In genomic region chr9:55067260-55067964, GRCm38 (mm10) we compare ENCODE assay signal across 10 mouse cellular contexts. TPM values are rescaled to one million over a fixed set of nuclear protein-coding genes. Genes with fewer than 3 reads are reported as not detected.
DNase-seq lines count a peak whose midpoint lies in the region; ATAC-seq and TF ChIP-seq lines count a peak whose summit lies in the region.
"Had no signal": no experiment of that assay in that cellular context is flagged by ENCODE, and none has a peak within 500 bp of the region (broad histone marks: within the 10 kb centered on the region; RNA-seq: fewer than 3 reads in every experiment).

No protein-coding gene starts in this region.

- no peak overlapping the region for H3K9ac ChIP-seq in forebrain, embryonic 11.5 days (ENCODE audit: low read length)
- H3K9ac ChIP-seq: embryonic facial prominence, embryonic 13.5 days had no signal

- ATAC-seq in forebrain, embryonic 11.5 days (replicated peaks; ENCODE audit: low FRiP score) = peak; percentile 55
- no peak for ATAC-seq in megakaryocyte-erythroid progenitor cell, adult 5-6 weeks (replicated peaks; ENCODE audit: low FRiP score, low TSS enrichment, poor library complexity, severe bottlenecking)

- no peaks in the 10 kb centered on the region for H3K36me3 ChIP-seq in forebrain, embryonic 11.5 days (ENCODE audit: control insufficient read depth, insufficient read depth, low read length)
- H3K36me3 ChIP-seq: embryonic facial prominence, embryonic 13.5 days had no signal

- peak; percentile 40 to 51 for DNase-seq in right cerebral cortex, postnatal 10 days (ENCODE audit: low spot score in 2 of 2)
- DNase-seq in right cerebral cortex, postnatal 25 days = no peak
- peak; percentile 76 for DNase-seq in forebrain, embryonic 11.5 days (ENCODE audit: low spot score)
- DNase-seq in layer of hippocampus, postnatal 14 days (ENCODE audit: low spot score in 2 of 2) = peak; percentile 8 to 58
- DNase-seq in retina, postnatal 7 days (ENCODE audit: low read depth, low spot score) = peak; percentile 84
- DNase-seq in kidney, adult 18-20 months = no peak
- DNase-seq in left cerebral cortex, adult 2 months (ENCODE audit: extremely low spot score in 1 of 2, low spot score in 2 of 2) = no peak

- TF ChIP-seq CTCF in left cerebral cortex, adult 2 months (IDR thresholded peaks at IDR 0.05) = no peak

- H3K9me3 ChIP-seq in forebrain, embryonic 11.5 days (ENCODE audit: control insufficient read depth, low read length) = no peaks in the 10 kb centered on the region
- H3K9me3 ChIP-seq: embryonic facial prominence, embryonic 13.5 days had no signal

- 10% methylated on average over 8 of the region's 8 CpGs for WGBS in forebrain, embryonic 11.5 days

- no peaks in the 10 kb centered on the region for H3K27me3 ChIP-seq in forebrain, embryonic 11.5 days (ENCODE audit: control insufficient read depth, insufficient read depth, low read length)
- H3K27me3 ChIP-seq: embryonic facial prominence, embryonic 13.5 days had no signal

- no peak overlapping the region for H3K4me3 ChIP-seq in forebrain, embryonic 11.5 days (ENCODE audit: low read depth, low read length)
- no peak overlapping the region for H3K4me3 ChIP-seq in left cerebral cortex, adult 2 months
- H3K4me3 ChIP-seq: embryonic facial prominence, embryonic 13.5 days had no signal

- 0 out of 2 replicates have a peak, but pooled peaks cover 4% of the 10 kb centered on the region for H3K4me1 ChIP-seq in forebrain, embryonic 11.5 days (replicated peaks; ENCODE audit: control insufficient read depth, insufficient read depth, low read length)

- intact Hi-C loops in left cerebral cortex, adult 2 months (cut with DNase I) = no loop called here

- H3K4me2 ChIP-seq in forebrain, embryonic 11.5 days (ENCODE audit: low read depth, low read length, severe bottlenecking) = no peak overlapping the region; the same call in 1 of the 2 replicates
- H3K4me2 ChIP-seq: embryonic facial prominence, embryonic 13.5 days had no signal

- H3K27ac ChIP-seq in forebrain, embryonic 11.5 days (ENCODE audit: low read depth, low read length) = peak overlapping the region; percentile 46; the same call in 1 of the 2 replicates
- H3K27ac ChIP-seq in left cerebral cortex, adult 2 months = no peak overlapping the region
- H3K27ac ChIP-seq: embryonic facial prominence, embryonic 13.5 days had no signal

RNA-seq across cellular contexts. Expression of gene Chrnb4, which starts 18.8 kb away (rescaled TPM):
- 2.4 and 2.5 TPM in 2 replicates for polyA plus RNA-seq in forebrain, embryonic 11.5 days (2014; fragmentation: Nextera tagmentation; extraction: Ambion mirVana)
- total RNA-seq in layer of hippocampus, postnatal 14 days (2021) = under 1 TPM in 1 of 2 experiments, not detected in 1; 0.28 TPM
- total RNA-seq in megakaryocyte-erythroid progenitor cell, adult 5-6 weeks (2014; fragmentation: Nextera tagmentation) = not detected in 2 replicates
- total RNA-seq in megakaryocyte-erythroid progenitor cell, adult 5-6 weeks (2017) = not detected in 2 replicates
- total RNA-seq in left cerebral cortex, adult 2 months (2021) = not detected
- total RNA-seq: MEL had no signal

RNA-seq across cellular contexts. Expression of gene Chrna3, which starts 41.0 kb away (rescaled TPM):
- polyA plus RNA-seq in forebrain, embryonic 11.5 days (2014; fragmentation: Nextera tagmentation; extraction: Ambion mirVana) = 9.6 and 9.8 TPM in 2 replicates
- total RNA-seq in layer of hippocampus, postnatal 14 days (2021) = 1 to 10 TPM in 1 of 2 experiments, under 1 TPM in 1; 0.71 to 1.2 TPM
- total RNA-seq in megakaryocyte-erythroid progenitor cell, adult 5-6 weeks (2014; fragmentation: Nextera tagmentation) = not detected in 2 replicates
- not detected in 2 replicates for total RNA-seq in megakaryocyte-erythroid progenitor cell, adult 5-6 weeks (2017)
- total RNA-seq in left cerebral cortex, adult 2 months (2021) = under 1 TPM; 0.61 to 0.95 TPM
- total RNA-seq: MEL had no signal

Comparison
In these comparisons a context has a peak if more than half of its experiments do, and no peak if none do; other contexts are left out.
1. DNase-seq: peak in right cerebral cortex, postnatal 10 days (2 of 2), forebrain, embryonic 11.5 days (single experiment), layer of hippocampus, postnatal 14 days (2 of 2) and retina, postnatal 7 days (single experiment); none in right cerebral cortex, postnatal 25 days (single experiment), kidney, adult 18-20 months (single experiment) and left cerebral cortex, adult 2 months (0 of 2).